Mouse (Mus musculus) limb, embryonic 11.5 days (tissue): Measurements from ENCODE around the gene Ccdc125. TPM values are rescaled to one million over a fixed set of nuclear protein-coding genes. Genes with fewer than 3 reads are reported as not detected.

Source experiments
- ATAC-seq: fragments of 200-750 bp; cut with Nextera tagmentation; 2 replicates; pipeline ENCODE4 v1.8.0; 2017; ENCODE audit warnings: low read depth; ENCODE audit not compliant: insufficient number of reproducible peaks, low FRiP score, low TSS enrichment
- DNase-seq: peaks from one replicate; pipeline ENCODE4 v3.0.0-alpha.2; 2015; ENCODE audit warnings: low spot score
- H3K27ac ChIP-seq: fragments of 300-500 bp; sonication (generic); replicated peaks from 2 replicates; pipeline ENCODE4 v1.5.1; 2014; ENCODE audit warnings: low read depth, mild to moderate bottlenecking, low read length
- H3K27me3 ChIP-seq: fragments of 300-500 bp; sonication (generic); 2 replicates; pipeline ENCODE4 v1.6.1; 2014; ENCODE audit warnings: mild to moderate bottlenecking, low read length, mixed read lengths; ENCODE audit not compliant: control insufficient read depth, insufficient read depth
- H3K36me3 ChIP-seq: fragments of 300-500 bp; sonication (generic); 2 replicates; pipeline ENCODE4 v1.6.1; 2014; ENCODE audit warnings: mild to moderate bottlenecking, low read length, moderate library complexity, mixed read lengths; ENCODE audit not compliant: control insufficient read depth, insufficient read depth
- H3K4me1 ChIP-seq: fragments of 300-500 bp; sonication (generic); 2 replicates; pipeline ENCODE4 v1.6.1; 2014; ENCODE audit warnings: low read length, mixed read lengths; ENCODE audit not compliant: control insufficient read depth, insufficient read depth
- H3K4me2 ChIP-seq: fragments of 300-500 bp; sonication (generic); 2 replicates; pipeline ENCODE4 v1.6.1; 2014; ENCODE audit warnings: low read depth, mild to moderate bottlenecking, moderate library complexity; ENCODE audit not compliant: severe bottlenecking
- H3K4me3 ChIP-seq: fragments of 300-500 bp; sonication (generic); 2 replicates; pipeline ENCODE4 v1.5.1; 2014; ENCODE audit warnings: low read depth, low read length
- H3K9ac ChIP-seq: fragments of 300-500 bp; sonication (generic); 2 replicates; pipeline ENCODE4 v1.6.1; 2014; ENCODE audit warnings: mild to moderate bottlenecking, low read length
- H3K9me3 ChIP-seq: fragments of 300-500 bp; sonication (generic); 2 replicates; pipeline ENCODE4 v1.6.1; 2016; ENCODE audit warnings: low read length; ENCODE audit not compliant: control insufficient read depth
- WGBS: fragments of 180-500 bp; shearing (Covaris S2); extraction: QIAGEN DNeasy Blood & Tissue Kit; methylation state at CpG from one replicate; pipeline ENCODE4 v1.1.7; 2014; 5-methylcytosine and 5-hydroxymethylcytosine counted together
- polyA plus RNA-seq: library from polyadenylated mRNA; unstranded; fragments of >200 nt; fragmentation: Nextera tagmentation; extraction: Ambion mirVana; gene quantifications from 2 replicates; pipeline ENCODE4 v1.2.1, GENCODE M21; 2014

Ccdc125 gene
- polyA plus RNA-seq, 1 experiment from 2014 or later: 5.2 TPM

- WGBS: 97% methylated on average over 5 of the region's 5 CpGs
- ATAC-seq: no peak
- 0 out of 2 replicates have a peak, but pooled peaks cover 2% of the 10 kb centered on the region for H3K36me3 ChIP-seq
Measured at GRCm38 (mm10) chr13:100658091-100658490, 11.4 kb upstream of the Ccdc125 start.

GRCm38 (mm10) chr13:100659864-100660456 is 9.6 kb upstream of the Ccdc125 start:
- no peak overlapping the region for H3K4me3 ChIP-seq
- no peaks in the 10 kb centered on the region for H3K9me3 ChIP-seq
- no peak overlapping the region for H3K4me2 ChIP-seq
- no peaks in the 10 kb centered on the region for H3K27me3 ChIP-seq
- H3K4me1 ChIP-seq: no peaks in the 10 kb centered on the region
- H3K27ac ChIP-seq: no peak overlapping the region
- DNase-seq (peak; percentile 81), ATAC-seq (peak; percentile 70; the same call in 1 of the 2 replicates)
- H3K36me3 ChIP-seq: 0 out of 2 replicates have a peak, but pooled peaks cover 2% of the 10 kb centered on the region
- WGBS: 39% methylated on average over 4 of the region's 4 CpGs
- no peak overlapping the region for H3K9ac ChIP-seq

More at GRCm38 (mm10) chr13:100658091-100658490, 11.4 kb upstream of the Ccdc125 start:
- no peaks in the 10 kb centered on the region for H3K27me3 ChIP-seq
- no peak overlapping the region for H3K4me3 ChIP-seq
- H3K4me1 ChIP-seq: no peaks in the 10 kb centered on the region
- no peaks in the 10 kb centered on the region for H3K9me3 ChIP-seq
- H3K4me2 ChIP-seq: no peak overlapping the region
- no peak overlapping the region for H3K27ac ChIP-seq
- H3K9ac ChIP-seq: no peak overlapping the region
- no peak for DNase-seq

- WGBS: 57% methylated on average over 9 of the region's 9 CpGs
- Histone ChIP-seq H3K27me3 (no peaks in the 10 kb centered on the region), H3K9me3 (no peaks in the 10 kb centered on the region), H3K9ac (no peak overlapping the region), H3K36me3 (no peaks in the 10 kb centered on the region), H3K4me1 (no peaks in the 10 kb centered on the region), H3K4me2 (peak overlapping the region; percentile 80; the same call in 1 of the 2 replicates), H3K27ac (no peak overlapping the region), H3K4me3 (peak overlapping the region; percentile 63)
- DNase-seq (no peak), ATAC-seq (no peak)
Measured at GRCm38 (mm10) chr13:100670181-100670741, 744 bp downstream of the Ccdc125 start.

- WGBS: 89% methylated on average over 15 of the region's 15 CpGs
- no peak for DNase-seq
Measured at GRCm38 (mm10) chr13:100675936-100676635, 6.6 kb downstream of the Ccdc125 start.

GRCm38 (mm10) chr13:100681615-100682014 is 12.1 kb downstream of the Ccdc125 start:
- H3K9me3 ChIP-seq: no peaks in the 10 kb centered on the region
- WGBS: 92% methylated on average over 8 of the region's 8 CpGs
- no peak overlapping the region for H3K4me3 ChIP-seq
- ATAC-seq (no peak), DNase-seq (no peak)
- no peaks in the 10 kb centered on the region for H3K36me3 ChIP-seq
- no peak overlapping the region for H3K9ac ChIP-seq
- H3K4me2 ChIP-seq: no peak overlapping the region
- no peaks in the 10 kb centered on the region for H3K27me3 ChIP-seq
- H3K4me1 ChIP-seq: no peaks in the 10 kb centered on the region
- no peak overlapping the region for H3K27ac ChIP-seq

More at GRCm38 (mm10) chr13:100675936-100676635, 6.6 kb downstream of the Ccdc125 start:
- H3K4me1 ChIP-seq: no peaks in the 10 kb centered on the region
- no peak overlapping the region for H3K9ac ChIP-seq
- ATAC-seq: no peak
- H3K27ac ChIP-seq: no peak overlapping the region
- H3K4me3 ChIP-seq: no peak overlapping the region
- H3K9me3 ChIP-seq: no peaks in the 10 kb centered on the region
- no peaks in the 10 kb centered on the region for H3K36me3 ChIP-seq
- H3K4me2 ChIP-seq: no peak overlapping the region
- no peaks in the 10 kb centered on the region for H3K27me3 ChIP-seq

GRCm38 (mm10) chr13:100682837-100683236 is 13.3 kb downstream of the Ccdc125 start:
- 86% methylated on average over 2 of the region's 2 CpGs for WGBS
- H3K9me3 ChIP-seq: no peaks in the 10 kb centered on the region

GRCm38 (mm10) chr13:100684355-100684754 is 14.8 kb downstream of the Ccdc125 start:
- no peaks in the 10 kb centered on the region for H3K4me1 ChIP-seq
- H3K9ac ChIP-seq: no peak overlapping the region
- H3K36me3 ChIP-seq: no peaks in the 10 kb centered on the region
- ATAC-seq: no peak
- 62% methylated on average over 2 of the region's 2 CpGs for WGBS
- no peaks in the 10 kb centered on the region for H3K9me3 ChIP-seq
- no peak for DNase-seq
- no peak overlapping the region for H3K27ac ChIP-seq
- no peaks in the 10 kb centered on the region for H3K27me3 ChIP-seq
- no peak overlapping the region for H3K4me3 ChIP-seq
- H3K4me2 ChIP-seq: no peak overlapping the region

More at GRCm38 (mm10) chr13:100682837-100683236, 13.3 kb downstream of the Ccdc125 start:
- ATAC-seq: no peak
- no peak overlapping the region for H3K4me3 ChIP-seq
- H3K9ac ChIP-seq: no peak overlapping the region
- no peaks in the 10 kb centered on the region for H3K4me1 ChIP-seq
- DNase-seq: no peak
- H3K27ac ChIP-seq: no peak overlapping the region
- no peaks in the 10 kb centered on the region for H3K36me3 ChIP-seq
- H3K4me2 ChIP-seq: no peak overlapping the region
- H3K27me3 ChIP-seq: no peaks in the 10 kb centered on the region

GRCm38 (mm10) chr13:100687513-100687912 is 18.0 kb downstream of the Ccdc125 start:
- Histone ChIP-seq H3K27ac (no peak overlapping the region), H3K9ac (no peak overlapping the region), H3K4me1 (no peaks in the 10 kb centered on the region), H3K4me3 (no peak overlapping the region), H3K9me3 (no peaks in the 10 kb centered on the region), H3K27me3 (no peaks in the 10 kb centered on the region), H3K4me2 (no peak overlapping the region), H3K36me3 (no peaks in the 10 kb centered on the region)
- 62% methylated on average over 7 of the region's 7 CpGs for WGBS
- no peak for DNase-seq
- no peak for ATAC-seq
